ENCODE assay signal across 33 mouse cellular contexts in the genomic region with DNA sequence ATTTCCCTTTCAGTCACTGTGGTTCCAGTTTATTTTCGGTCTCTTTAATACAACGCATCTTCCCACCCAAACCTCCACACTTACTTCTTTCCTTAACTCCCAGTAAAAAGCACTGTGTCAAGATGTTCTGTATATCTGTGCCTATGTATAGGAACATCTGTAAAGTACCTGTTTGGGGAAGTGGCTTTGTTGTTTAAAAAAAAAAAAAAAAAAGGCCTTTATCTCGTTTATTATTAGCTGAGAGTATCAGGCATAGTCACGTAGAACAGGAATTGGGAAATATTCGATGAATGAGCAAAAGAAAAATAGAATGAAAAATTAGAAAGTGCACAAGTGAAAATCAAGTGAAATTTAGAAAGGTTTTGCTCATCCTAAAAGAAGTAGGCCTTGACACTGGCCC.
"Had no signal": no experiment of that assay in that cellular context is flagged by ENCODE, and none has a peak within 500 bp of the region (broad histone marks: within the 10 kb centered on the region; RNA-seq: fewer than 3 reads in every experiment).

No protein-coding gene starts in this region.

- H3K27ac ChIP-seq: heart, embryonic 13.5 days; heart, embryonic 15.5 days; hindbrain, embryonic 10.5 days; hindbrain, embryonic 12.5 days; hindbrain, embryonic 13.5 days; hindbrain, embryonic 14.5 days; hindbrain, embryonic 15.5 days; hindbrain, postnatal 0 days; intestine, embryonic 15.5 days; kidney, embryonic 15.5 days; kidney, postnatal 0 days; layer of hippocampus, adult 2 months; left cerebral cortex, adult 2 months had no signal

- H3K9me3 ChIP-seq: heart, embryonic 13.5 days; heart, embryonic 15.5 days; hindbrain, embryonic 10.5 days; hindbrain, embryonic 12.5 days; hindbrain, embryonic 13.5 days; hindbrain, embryonic 15.5 days; intestine, embryonic 15.5 days; kidney, embryonic 15.5 days had no signal

- H3K36me3 ChIP-seq: heart, embryonic 13.5 days; heart, embryonic 15.5 days; hindbrain, embryonic 10.5 days; hindbrain, embryonic 12.5 days; hindbrain, embryonic 13.5 days; hindbrain, embryonic 15.5 days; intestine, embryonic 15.5 days; kidney, embryonic 15.5 days had no signal

- H3K27me3 ChIP-seq: heart, embryonic 13.5 days; heart, embryonic 15.5 days; hindbrain, embryonic 12.5 days; hindbrain, embryonic 13.5 days; hindbrain, embryonic 15.5 days; intestine, embryonic 15.5 days; kidney, embryonic 15.5 days had no signal

- H3K4me3 ChIP-seq: heart, embryonic 13.5 days; heart, embryonic 15.5 days; hindbrain, embryonic 10.5 days; hindbrain, embryonic 12.5 days; hindbrain, embryonic 13.5 days; hindbrain, embryonic 15.5 days; intestine, embryonic 15.5 days; kidney, embryonic 15.5 days; layer of hippocampus, adult 2 months; left cerebral cortex, adult 2 months had no signal

- DNase-seq: heart, postnatal 10 days; heart, postnatal 14 days; heart, postnatal 36 days; heart, postnatal 4 days; kidney, adult 11 months; kidney, adult 18-20 months; kidney, adult 2 months; kidney, adult 8-10 months; kidney, adult 9 months; kidney, postnatal 10 days; kidney, postnatal 14 days; kidney, postnatal 25 days; kidney, postnatal 36 days; kidney, postnatal 4 days; layer of hippocampus, adult 9-11 months; layer of hippocampus, postnatal 36 days had no signal

- H3K9ac ChIP-seq: heart, embryonic 13.5 days; heart, embryonic 15.5 days; hindbrain, embryonic 12.5 days; hindbrain, embryonic 13.5 days; hindbrain, embryonic 14.5 days; hindbrain, embryonic 15.5 days; intestine, embryonic 15.5 days; kidney, embryonic 15.5 days had no signal

- ATAC-seq: hindbrain, embryonic 16.5 days; hindbrain, postnatal 0 days; inflammation-experienced regulatory T-cells, adult 6 months; intestine, embryonic 15.5 days; intestine, embryonic 16.5 days had no signal

- H3K4me2 ChIP-seq: heart, embryonic 11.5 days; heart, embryonic 13.5 days; heart, embryonic 15.5 days; hindbrain, embryonic 12.5 days; hindbrain, embryonic 13.5 days; hindbrain, embryonic 14.5 days; hindbrain, embryonic 15.5 days; intestine, embryonic 15.5 days; kidney, embryonic 15.5 days had no signal

- H3K4me1 ChIP-seq: heart, embryonic 13.5 days; heart, embryonic 15.5 days; hindbrain, embryonic 10.5 days; hindbrain, embryonic 12.5 days; hindbrain, embryonic 13.5 days; hindbrain, embryonic 15.5 days; intestine, embryonic 15.5 days; kidney, embryonic 15.5 days had no signal
